Mouse (Mus musculus) heart, embryonic 16.5 days (tissue): ENCODE measurements at regions not wholly inside any gene's neighbourhood (a gene's known extent, or its start where the extent isn't known, plus 50 kb on each side); places are given as distances from the start of the nearest gene placed in this dataset.
A peak's percentile ranks its signal among the peaks of the same experiment; 100 is the strongest.
"Not testable (repeated sequence)": the region's sequence is repeated elsewhere in the genome, so short reads cannot be mapped to it uniquely, and the experiment has no call there.

Experiments used
- ATAC-seq: fragments of 200-750 bp; cut with Nextera tagmentation; replicated peaks from 2 replicates; pipeline ENCODE4 v1.8.0; 2017; ENCODE audit warnings: moderate number of reproducible peaks; ENCODE audit not compliant: insufficient read depth, low FRiP score; ENCODE audit errors: extremely low read depth
- H3K27ac ChIP-seq: fragments of 300-500 bp; sonication (generic); 2 replicates; pipeline ENCODE4 v1.5.1; 2014; ENCODE audit warnings: mild to moderate bottlenecking, low read length, control low read depth, moderate library complexity
- H3K27me3 ChIP-seq: fragments of 300-500 bp; sonication (generic); 2 replicates; pipeline ENCODE4 v1.6.1; 2014; ENCODE audit warnings: low read length, mixed read lengths; ENCODE audit not compliant: control insufficient read depth, insufficient read depth
- H3K36me3 ChIP-seq: fragments of 300-500 bp; sonication (generic); 2 replicates; pipeline ENCODE4 v1.6.1; 2014; ENCODE audit not compliant: control insufficient read depth, insufficient read depth
- H3K4me1 ChIP-seq: fragments of 300-500 bp; sonication (generic); 2 replicates; pipeline ENCODE4 v1.6.1; 2014; ENCODE audit warnings: low read length, mixed read lengths; ENCODE audit not compliant: control insufficient read depth, insufficient read depth
- H3K4me2 ChIP-seq: fragments of 300-500 bp; sonication (generic); 2 replicates; pipeline ENCODE4 v1.6.1; 2014; ENCODE audit warnings: low read depth, mild to moderate bottlenecking, control low read depth, low read length
- H3K4me3 ChIP-seq: fragments of 300-500 bp; sonication (generic); 2 replicates; pipeline ENCODE4 v1.5.1; 2014; ENCODE audit warnings: mild to moderate bottlenecking, control low read depth, low read length
- H3K9ac ChIP-seq: fragments of 300-500 bp; sonication (generic); 2 replicates; pipeline ENCODE4 v1.6.1; 2014; ENCODE audit warnings: low read length, control low read depth
- H3K9me3 ChIP-seq: fragments of 300-500 bp; sonication (generic); replicated peaks from 2 replicates; pipeline ENCODE4 v1.6.1; 2016; ENCODE audit warnings: low read length; ENCODE audit not compliant: control insufficient read depth
- WGBS: fragments of 180-500 bp; shearing (Covaris S2); extraction: QIAGEN DNeasy Blood & Tissue Kit; methylation state at CpG from one replicate; pipeline ENCODE4 v1.1.7; 2014; 5-methylcytosine and 5-hydroxymethylcytosine counted together

DNA sequence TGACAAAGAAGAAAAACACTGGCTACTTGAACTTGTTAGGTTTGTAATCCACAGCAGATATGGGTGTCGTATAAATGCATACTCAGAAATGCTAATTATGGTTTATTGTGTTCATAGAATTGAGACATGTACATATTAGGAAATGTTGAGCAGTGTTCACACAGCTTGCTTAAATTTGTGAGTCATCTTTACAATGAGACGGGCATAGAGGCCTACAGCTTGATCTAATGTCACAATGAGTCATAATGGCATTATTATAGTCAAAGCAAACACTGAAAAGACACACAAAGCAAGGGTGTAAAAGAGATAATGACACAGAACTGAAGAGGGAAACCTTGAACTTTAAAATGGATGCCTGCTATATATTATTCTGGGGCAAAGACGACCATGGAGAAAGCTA, 103.7 kb upstream of the Akr1e1 start:
- H3K9ac ChIP-seq, result no peak overlapping the region
- no peaks in the 10 kb centered on the region for H3K9me3 ChIP-seq
- no peaks in the 10 kb centered on the region for H3K27me3 ChIP-seq
- H3K36me3 ChIP-seq, result no peaks in the 10 kb centered on the region
- H3K4me2 ChIP-seq, result no peak overlapping the region
- WGBS, result 62% methylated on average over 3 of the region's 3 CpGs
- no peak for ATAC-seq
- no peaks in the 10 kb centered on the region for H3K4me1 ChIP-seq
- H3K4me3 ChIP-seq, result no peak overlapping the region
- no peak overlapping the region for H3K27ac ChIP-seq

DNA sequence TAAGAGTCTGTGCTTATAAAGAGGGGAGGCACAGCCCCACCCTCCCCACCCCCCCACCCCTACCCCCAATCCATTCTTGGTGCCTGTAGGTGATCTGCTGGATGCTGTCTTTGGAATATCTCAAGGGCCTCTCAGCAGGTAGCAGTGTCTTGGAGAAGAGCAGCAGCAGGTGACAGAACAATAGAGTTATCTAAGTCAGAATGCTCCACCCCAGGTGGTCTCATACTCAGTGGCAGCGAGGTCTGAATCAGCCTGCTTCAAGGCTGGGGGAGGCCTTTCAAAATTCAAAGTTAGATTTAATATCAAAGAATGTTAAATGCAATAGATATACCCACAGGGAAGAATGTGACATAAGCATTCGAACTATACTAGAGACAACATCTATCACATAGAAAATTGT, 90.6 kb upstream of the Akr1e1 start:
- not testable (repeated sequence) for H3K4me3 ChIP-seq

GRCm38 (mm10) chr13:4666375-4667140, 57.6 kb upstream of the Akr1e1 start:
- H3K9ac ChIP-seq, result no peak overlapping the region
- H3K36me3 ChIP-seq, result no peaks in the 10 kb centered on the region
- H3K9me3 ChIP-seq, result no peaks in the 10 kb centered on the region
- H3K27ac ChIP-seq, result no peak overlapping the region
- peak overlapping the region; percentile 30; the same call in 1 of the 2 replicates for H3K4me2 ChIP-seq
- no peak for ATAC-seq
- no peaks in the 10 kb centered on the region for H3K27me3 ChIP-seq
- 33% methylated on average over 11 of the region's 11 CpGs for WGBS
- no peak overlapping the region for H3K4me3 ChIP-seq
- no peaks in the 10 kb centered on the region for H3K4me1 ChIP-seq

More for the DNA sequence above, 90.6 kb upstream of the Akr1e1 start:
- H3K9ac ChIP-seq, H3K4me2 ChIP-seq, H3K27ac ChIP-seq, H3K27me3 ChIP-seq, H3K9me3 ChIP-seq, ATAC-seq, H3K36me3 ChIP-seq, H3K4me1 ChIP-seq: not testable (repeated sequence)
- WGBS, result 54% methylated on average over 2 of the region's 2 CpGs

DNA sequence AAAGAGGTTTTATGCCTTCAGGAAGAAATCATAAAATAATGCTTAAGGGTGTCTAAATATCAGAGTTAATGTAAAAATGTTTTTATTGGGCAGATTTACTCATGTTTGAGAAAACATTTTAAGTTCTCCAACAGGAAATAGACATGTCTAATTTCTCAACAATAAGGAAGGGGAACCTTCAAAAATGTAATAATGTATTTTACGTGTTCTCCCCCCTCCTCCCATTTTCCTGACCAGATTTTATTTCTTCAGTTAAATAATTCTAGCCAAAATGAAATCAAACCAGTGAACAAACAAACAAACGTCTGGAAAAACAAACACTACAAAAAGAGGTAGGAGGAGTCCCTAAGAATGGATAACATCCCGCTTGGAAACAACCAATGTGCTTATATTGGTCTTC, 54.4 kb upstream of the Akr1e1 start:
- Histone ChIP-seq H3K4me2 (no peak overlapping the region), H3K4me3 (no peak overlapping the region), H3K27me3 (no peaks in the 10 kb centered on the region), H3K36me3 (no peaks in the 10 kb centered on the region), H3K9ac (no peak overlapping the region), H3K4me1 (no peaks in the 10 kb centered on the region), H3K9me3 (no peaks in the 10 kb centered on the region), H3K27ac (no peak overlapping the region)
- ATAC-seq, result no peak
- 49% methylated on average over 3 of the region's 3 CpGs for WGBS

GRCm38 (mm10) chr13:4662336-4663101, 53.5 kb upstream of the Akr1e1 start:
- no peak overlapping the region for H3K9ac ChIP-seq
- H3K27me3 ChIP-seq, result no peaks in the 10 kb centered on the region
- 0 out of 2 replicates have a peak, but pooled peaks have one; percentile 55 for ATAC-seq
- H3K27ac ChIP-seq, result peak overlapping the region; percentile 18; the same call in 1 of the 2 replicates
- 35% methylated on average over 13 of the region's 13 CpGs for WGBS
- peak overlapping the region; percentile 3; the same call in 1 of the 2 replicates for H3K4me3 ChIP-seq
- no peaks in the 10 kb centered on the region for H3K9me3 ChIP-seq
- H3K36me3 ChIP-seq, result no peaks in the 10 kb centered on the region
- no peaks in the 10 kb centered on the region for H3K4me1 ChIP-seq
- peak overlapping the region; percentile 52 for H3K4me2 ChIP-seq
